Mouse (Mus musculus) retina, postnatal 7 days (tissue): ENCODE results near the gene Uck2.

Experiments used
- DNase-seq: peaks from one replicate; pipeline ENCODE4 v3.0.0-alpha.2; 2012; ENCODE audit warnings: low read depth, low spot score

Uck2 gene

GRCm38 (mm10) chr1:167284258-167284836 lies 773 bp downstream of the Uck2 start:
- peak; percentile 38 for DNase-seq

- DNase-seq, result peak; percentile 31
Measured at GRCm38 (mm10) chr1:167283441-167284257, 1.5 kb downstream of the Uck2 start.

GRCm38 (mm10) chr1:167282768-167283167 lies 2.4 kb downstream of the Uck2 start:
- DNase-seq, result no peak

- DNase-seq, result no peak
Measured at GRCm38 (mm10) chr1:167282112-167282511, 3.0 kb downstream of the Uck2 start.

GRCm38 (mm10) chr1:167280061-167280460 lies 5.1 kb downstream of the Uck2 start:
- no peak for DNase-seq

GRCm38 (mm10) chr1:167279160-167279715 lies 5.9 kb downstream of the Uck2 start:
- no peak for DNase-seq

GRCm38 (mm10) chr1:167278395-167278794 lies 6.7 kb downstream of the Uck2 start:
- DNase-seq, result no peak

- DNase-seq, result no peak
Measured at GRCm38 (mm10) chr1:167274646-167275390, 10.3 kb downstream of the Uck2 start.

- DNase-seq, result no peak
Measured at GRCm38 (mm10) chr1:167273380-167274163, 11.5 kb downstream of the Uck2 start.

- no peak for DNase-seq
Measured at GRCm38 (mm10) chr1:167271841-167272240, 13.3 kb downstream of the Uck2 start.

GRCm38 (mm10) chr1:167271304-167271703 lies 13.8 kb downstream of the Uck2 start:
- no peak for DNase-seq

- no peak for DNase-seq
Measured at GRCm38 (mm10) chr1:167270342-167271111, 14.6 kb downstream of the Uck2 start.

- DNase-seq, result no peak
Measured at GRCm38 (mm10) chr1:167269856-167270270, 15.3 kb downstream of the Uck2 start.

GRCm38 (mm10) chr1:167269350-167269811 lies 15.7 kb downstream of the Uck2 start:
- DNase-seq, result no peak

GRCm38 (mm10) chr1:167268360-167269063 lies 16.6 kb downstream of the Uck2 start:
- DNase-seq, result no peak

- DNase-seq, result no peak
Measured at GRCm38 (mm10) chr1:167266720-167267119, 18.4 kb downstream of the Uck2 start.

GRCm38 (mm10) chr1:167265366-167265765 lies 19.8 kb downstream of the Uck2 start:
- no peak for DNase-seq

GRCm38 (mm10) chr1:167262489-167263041 lies 22.6 kb downstream of the Uck2 start:
- DNase-seq, result no peak

- no peak for DNase-seq
Measured at GRCm38 (mm10) chr1:167261750-167262149, 23.4 kb downstream of the Uck2 start.
